In genomic region chr11:113785406-113786171, GRCm38 (mm10) we compare ENCODE assay signal across 8 mouse cellular contexts. TPM values are rescaled to one million over a fixed set of nuclear protein-coding genes. Genes with fewer than 3 reads are reported as not detected.
DNase-seq lines count a peak whose midpoint lies in the region; ATAC-seq and TF ChIP-seq lines count a peak whose summit lies in the region.

No protein-coding gene starts in this region.

- no peaks in the 10 kb centered on the region for H3K27me3 ChIP-seq in forebrain, embryonic 10.5 days (ENCODE audit: poor library complexity, severe bottlenecking)
- no peaks in the 10 kb centered on the region for H3K27me3 ChIP-seq in heart, embryonic 16.5 days (ENCODE audit: control insufficient read depth, insufficient read depth, low read length)

- H3K4me2 ChIP-seq in heart, embryonic 16.5 days (ENCODE audit: low read depth, low read length): peak overlapping the region; percentile 68

- DNase-seq in cerebellum, postnatal 10 days: peak; percentile 61 to 75
- DNase-seq in cerebellum, adult 9-11 months: no peak
- DNase-seq in forebrain, embryonic 10.5 days (ENCODE audit: extremely low spot score, low spot score): peak; percentile 94
- peak; percentile 64 to 72 for DNase-seq in layer of hippocampus, adult 2 months (ENCODE audit: low spot score in 2 of 2)
- DNase-seq in lung, adult 2 months: peak; percentile 50
- DNase-seq in retina, embryonic 14.5 days (ENCODE audit: low spot score): peak; percentile 91
- DNase-seq in spleen, postnatal 36 days (ENCODE audit: low spot score in 2 of 2): no peak

- peak; percentile 81 for ATAC-seq in heart, embryonic 16.5 days (replicated peaks; ENCODE audit: extremely low read depth, insufficient read depth, low FRiP score)

- H3K9me3 ChIP-seq in forebrain, embryonic 10.5 days: no peaks in the 10 kb centered on the region
- H3K9me3 ChIP-seq in heart, embryonic 16.5 days (replicated peaks; ENCODE audit: control insufficient read depth, low read length): no peaks in the 10 kb centered on the region

- no peaks in the 10 kb centered on the region for H3K36me3 ChIP-seq in forebrain, embryonic 10.5 days (replicated peaks)
- H3K36me3 ChIP-seq in heart, embryonic 16.5 days (ENCODE audit: control insufficient read depth, insufficient read depth): no peaks in the 10 kb centered on the region

- H3K9ac ChIP-seq in heart, embryonic 16.5 days (ENCODE audit: low read length): peak overlapping the region; percentile 54

- H3K4me1 ChIP-seq in forebrain, embryonic 10.5 days: peaks cover 78% of the 10 kb centered on the region
- peaks cover 31% of the 10 kb centered on the region for H3K4me1 ChIP-seq in heart, embryonic 16.5 days (ENCODE audit: control insufficient read depth, insufficient read depth, low read length)
- peaks cover 7% of the 10 kb centered on the region; the same call in 1 of the 2 replicates for H3K4me1 ChIP-seq in lung, adult 2 months (ENCODE audit: control insufficient read depth, insufficient read depth, low read length)

- peak overlapping the region; percentile 44 for H3K4me3 ChIP-seq in forebrain, embryonic 10.5 days
- H3K4me3 ChIP-seq in heart, embryonic 16.5 days (ENCODE audit: low read length): peak overlapping the region; percentile 35
- peak overlapping the region; percentile 38 for H3K4me3 ChIP-seq in layer of hippocampus, adult 2 months
- peak overlapping the region; percentile 40 for H3K4me3 ChIP-seq in lung, adult 2 months (replicated peaks; ENCODE audit: extremely low read depth, low read depth, low read length)

- no peak for TF ChIP-seq CTCF in layer of hippocampus, adult 2 months (conservative IDR thresholded peaks at IDR 0.05)
- no peak for TF ChIP-seq CTCF in lung, adult 2 months (IDR thresholded peaks at IDR 0.05; ENCODE audit: insufficient read depth, low read length)

- H3K27ac ChIP-seq in forebrain, embryonic 10.5 days: peak overlapping the region; percentile 92
- H3K27ac ChIP-seq in heart, embryonic 16.5 days (ENCODE audit: low read length): peak overlapping the region; percentile 74
- peak overlapping the region; percentile 92 for H3K27ac ChIP-seq in layer of hippocampus, adult 2 months

- under 1% methylated on average over 19 of the region's 19 CpGs for WGBS in forebrain, embryonic 10.5 days
- 2% methylated on average over 19 of the region's 19 CpGs for WGBS in heart, embryonic 16.5 days
- WGBS in lung, adult 2 months: 35% methylated on average over 19 of the region's 19 CpGs

- TF ChIP-seq POLR2A in lung, adult 2 months (IDR thresholded peaks at IDR 0.05; ENCODE audit: borderline replicate concordance, extremely low read depth, low read depth, low read length): 0 out of 2 replicates have a peak, but pooled peaks have one; percentile 19

RNA-seq across cellular contexts. Expression of gene Cdc42ep4, which starts 33.9 kb away (rescaled TPM):
- polyA plus RNA-seq in forebrain, embryonic 10.5 days (2016; fragmentation: Nextera tagmentation; extraction: Ambion mirVana): 107 TPM in 2 replicates
- polyA plus RNA-seq in heart, embryonic 16.5 days (2015; fragmentation: Nextera tagmentation; extraction: Ambion mirVana): 25.1 and 30.2 TPM in 2 replicates
- total RNA-seq in layer of hippocampus, adult 2 months (2021): 10 to 100 TPM; 30.5 to 35.2 TPM
- 80.4 and 115 TPM in 2 replicates for polyA plus RNA-seq in lung, adult 2 months (2012; rRNA removed)

Comparison
In these comparisons a context has a peak if more than half of its experiments do, and no peak if none do; other contexts are left out.
1. DNase-seq: peak in cerebellum, postnatal 10 days (2 of 2), forebrain, embryonic 10.5 days (single experiment), layer of hippocampus, adult 2 months (2 of 2), lung, adult 2 months (single experiment) and retina, embryonic 14.5 days (single experiment); none in cerebellum, adult 9-11 months (single experiment) and spleen, postnatal 36 days (0 of 2).
2. Peak in every context shown above with its lines, with median percentiles within 50 percentile points of each other: H3K27ac ChIP-seq and H3K4me3 ChIP-seq.